Mouse (Mus musculus): ENCODE measurements around the gene Ccser1. TPM values are rescaled to one million over a fixed set of nuclear protein-coding genes. Genes with fewer than 3 reads are reported as not detected.

The Ccser1 gene
- polyA plus RNA-seq, 1 experiment from 2014 or later: 26.2 TPM

DNA sequence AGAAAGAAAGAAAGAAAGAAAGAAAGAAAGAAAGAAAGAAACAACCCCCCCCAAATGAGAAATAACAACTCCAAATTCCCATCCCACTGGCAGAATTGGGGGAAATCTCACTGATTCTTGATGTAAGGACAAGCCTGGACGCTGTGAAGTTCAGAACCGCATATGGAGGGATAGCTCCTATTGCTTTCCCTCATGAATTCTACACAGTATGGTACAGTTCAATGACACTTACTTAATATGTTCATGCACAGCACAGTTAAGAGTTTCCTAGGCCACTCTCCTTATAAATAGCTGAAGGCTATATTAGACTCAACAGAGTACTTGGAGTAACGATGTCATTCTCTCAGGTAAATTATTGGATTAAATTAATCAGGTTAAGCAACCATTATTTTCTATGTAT, 1138.5 kb downstream of the Ccser1 start:
- 84% methylated on average over 3 of the region's 3 CpGs for WGBS
- H3K4me3 ChIP-seq (replicated peaks; ENCODE audit: low read length): no peak overlapping the region
- no peak overlapping the region for H3K27ac ChIP-seq (ENCODE audit: low read length)
- no peaks in the 10 kb centered on the region for H3K27me3 ChIP-seq (replicated peaks; ENCODE audit: control insufficient read depth, insufficient read depth, low read length)
- H3K36me3 ChIP-seq (ENCODE audit: control insufficient read depth, insufficient read depth): no peaks in the 10 kb centered on the region
- H3K4me1 ChIP-seq (replicated peaks; ENCODE audit: control insufficient read depth, insufficient read depth, low read length): no peaks in the 10 kb centered on the region
- H3K4me2 ChIP-seq (ENCODE audit: low read length): no peak overlapping the region
- H3K9ac ChIP-seq (replicated peaks; ENCODE audit: low read depth, low read length): no peak overlapping the region
- no peak for ATAC-seq
- H3K9me3 ChIP-seq (ENCODE audit: control insufficient read depth, low read length): no peaks in the 10 kb centered on the region

GRCm38 (mm10) chr6:62340319-62340718, 1160.2 kb downstream of the Ccser1 start:
- Histone ChIP-seq H3K4me3 (replicated peaks; ENCODE audit: low read length) (no peak overlapping the region), H3K27ac (ENCODE audit: low read length) (no peak overlapping the region), H3K9ac (replicated peaks; ENCODE audit: low read depth, low read length) (no peak overlapping the region), H3K9me3 (ENCODE audit: control insufficient read depth, low read length) (no peaks in the 10 kb centered on the region), H3K27me3 (replicated peaks; ENCODE audit: control insufficient read depth, insufficient read depth, low read length) (no peaks in the 10 kb centered on the region), H3K4me2 (ENCODE audit: low read length) (no peak overlapping the region), H3K36me3 (ENCODE audit: control insufficient read depth, insufficient read depth) (no peaks in the 10 kb centered on the region), H3K4me1 (replicated peaks; ENCODE audit: control insufficient read depth, insufficient read depth, low read length) (no peaks in the 10 kb centered on the region)
- 71% methylated on average over 3 of the region's 3 CpGs for WGBS
- no peak for ATAC-seq

DNA sequence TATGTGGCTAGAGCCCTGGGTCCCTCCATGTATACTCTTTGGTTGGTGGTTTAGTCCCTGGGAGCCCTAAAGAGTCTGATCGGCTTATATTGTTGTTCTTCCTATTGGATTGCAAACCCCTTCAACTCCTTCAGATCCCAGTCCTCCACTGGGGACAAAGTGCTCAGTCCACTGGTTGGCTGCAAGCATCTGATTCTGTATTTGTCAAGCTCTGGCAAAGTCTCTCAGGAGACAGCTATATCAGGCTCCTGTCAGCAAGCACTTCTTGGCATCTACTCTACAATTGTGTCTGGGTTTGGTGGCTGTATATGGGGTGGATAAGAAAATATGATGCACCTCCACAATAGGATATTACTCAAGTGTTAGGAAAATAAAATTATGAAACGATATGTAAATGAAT, 1187.7 kb downstream of the Ccser1 start:
- H3K4me3 ChIP-seq (replicated peaks; ENCODE audit: low read length): no peak overlapping the region
- no peak overlapping the region for H3K27ac ChIP-seq (ENCODE audit: low read length)
- H3K9ac ChIP-seq (replicated peaks; ENCODE audit: low read depth, low read length): no peak overlapping the region
- H3K4me2 ChIP-seq (ENCODE audit: low read length): no peak overlapping the region
- H3K9me3 ChIP-seq (ENCODE audit: control insufficient read depth, low read length): no peaks in the 10 kb centered on the region
- H3K4me1 ChIP-seq (replicated peaks; ENCODE audit: control insufficient read depth, insufficient read depth, low read length): no peaks in the 10 kb centered on the region
- no peaks in the 10 kb centered on the region for H3K36me3 ChIP-seq (ENCODE audit: control insufficient read depth, insufficient read depth)
- no peaks in the 10 kb centered on the region for H3K27me3 ChIP-seq (replicated peaks; ENCODE audit: control insufficient read depth, insufficient read depth, low read length)
- WGBS: 94% methylated on average over 2 of the region's 2 CpGs
- ATAC-seq: no peak
